Mouse (Mus musculus) heart, postnatal 0 days (tissue): ENCODE measurements around the gene Myof.

Source experiments
- CTCF ChIP-seq: IDR thresholded peaks from 2 replicates; pipeline ENCODE4 v1.5.1; 2016; ENCODE audit warnings: antibody characterized with exemption, control low read depth, low read depth
- EP300 ChIP-seq: IDR thresholded peaks from 2 replicates; pipeline ENCODE4 v1.6.1; 2016; ENCODE audit warnings: antibody characterized with exemption, low read depth

- TF ChIP-seq EP300, result no peak
- no peak for TF ChIP-seq CTCF
These were observed 5.1 kb downstream of the Myof start for GRCm38 (mm10) chr19:38038267-38038666.
